Mouse (Mus musculus) embryonic facial prominence, embryonic 14.5 days (tissue): Measurements from ENCODE around the gene Gpc3. TPM values are rescaled to one million over a fixed set of nuclear protein-coding genes. Genes with fewer than 3 reads are reported as not detected.
A peak's percentile ranks its signal among the peaks of the same experiment; 100 is the strongest.

Experiments used
- ATAC-seq: fragments of 200-750 bp; cut with Nextera tagmentation; 2 replicates; pipeline ENCODE4 v1.8.0; 2017; ENCODE audit warnings: low read depth, moderate number of reproducible peaks, moderate TSS enrichment
- DNase-seq: peaks from one replicate; pipeline ENCODE4 v3.0.0-alpha.2; 2015; ENCODE audit warnings: low spot score
- H3K27ac ChIP-seq: fragments of 300-500 bp; sonication (generic); replicated peaks from 2 replicates; pipeline ENCODE4 v1.5.1; 2014; ENCODE audit warnings: low read depth, mild to moderate bottlenecking, low read length, moderate library complexity
- H3K27me3 ChIP-seq: fragments of 300-500 bp; sonication (generic); replicated peaks from 2 replicates; pipeline ENCODE4 v1.6.1; 2014; ENCODE audit warnings: low read length; ENCODE audit not compliant: control insufficient read depth, insufficient read depth
- H3K36me3 ChIP-seq: fragments of 300-500 bp; sonication (generic); 2 replicates; pipeline ENCODE4 v1.6.1; 2014; ENCODE audit warnings: low read length, mixed read lengths; ENCODE audit not compliant: control insufficient read depth, insufficient read depth
- H3K4me1 ChIP-seq: fragments of 300-500 bp; sonication (generic); 2 replicates; pipeline ENCODE4 v1.6.1; 2014; ENCODE audit warnings: antibody characterized with exemption, low read length; ENCODE audit not compliant: control insufficient read depth, insufficient read depth
- H3K4me2 ChIP-seq: fragments of 300-500 bp; sonication (generic); 2 replicates; pipeline ENCODE4 v1.6.1; 2014; ENCODE audit warnings: low read depth, mild to moderate bottlenecking, low read length, moderate library complexity, mixed read lengths
- H3K4me3 ChIP-seq: fragments of 300-500 bp; sonication (generic); 2 replicates; pipeline ENCODE4 v1.5.1; 2014; ENCODE audit warnings: low read depth, mild to moderate bottlenecking, low read length
- H3K9ac ChIP-seq: fragments of 300-500 bp; sonication (generic); 2 replicates; pipeline ENCODE4 v1.6.1; 2014; ENCODE audit warnings: low read depth, mild to moderate bottlenecking, low read length, moderate library complexity, mixed read lengths
- H3K9me3 ChIP-seq: fragments of 300-500 bp; sonication (generic); 2 replicates; pipeline ENCODE4 v1.6.1; 2016; ENCODE audit warnings: low read length; ENCODE audit not compliant: control insufficient read depth
- WGBS: fragments of 180-500 bp; shearing (Covaris S2); extraction: QIAGEN DNeasy Blood & Tissue Kit; methylation state at CpG from one replicate; pipeline ENCODE4 v1.1.7; 2014; 5-methylcytosine and 5-hydroxymethylcytosine counted together
- polyA plus RNA-seq: library from polyadenylated mRNA; unstranded; fragments of >200 nt; fragmentation: Nextera tagmentation; extraction: Ambion mirVana; gene quantifications from 2 replicates; pipeline ENCODE4 v1.2.1, GENCODE M21; 2014

Gpc3 gene
- polyA plus RNA-seq, 1 experiment from 2014 or later, result 694 TPM

DNA sequence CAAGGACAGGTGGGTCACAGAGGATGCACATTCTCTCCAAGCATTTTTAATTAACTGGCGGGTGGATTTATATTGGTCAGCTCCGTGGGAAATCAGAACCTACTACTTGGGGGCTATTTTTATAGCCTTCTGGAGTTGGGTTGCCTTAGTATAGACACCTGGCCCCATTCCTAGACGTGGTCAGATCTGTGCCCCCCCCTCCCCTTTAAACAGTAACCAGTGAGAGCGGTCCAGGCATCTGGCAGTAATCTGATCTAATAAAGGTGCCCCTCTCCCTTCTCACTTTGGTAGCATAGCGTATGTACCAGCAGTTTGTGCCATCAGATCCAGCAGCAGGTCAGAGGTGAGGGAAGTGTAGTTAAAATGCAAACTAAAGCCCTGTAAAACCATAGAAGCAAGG, 76.5 kb downstream of the Gpc3 start:
- no peak overlapping the region for H3K27ac ChIP-seq
- H3K4me2 ChIP-seq, result no peak overlapping the region
- no peaks in the 10 kb centered on the region for H3K36me3 ChIP-seq
- DNase-seq (no peak), ATAC-seq (no peak)
- no peaks in the 10 kb centered on the region for H3K9me3 ChIP-seq
- peaks cover 4% of the 10 kb centered on the region; the same call in 1 of the 2 replicates for H3K27me3 ChIP-seq
- 0 out of 2 replicates have a peak, but pooled peaks cover 7% of the 10 kb centered on the region for H3K4me1 ChIP-seq
- WGBS, result 43% methylated on average over 5 of the region's 5 CpGs
- H3K4me3 ChIP-seq, result no peak overlapping the region
- no peak overlapping the region for H3K9ac ChIP-seq

DNA sequence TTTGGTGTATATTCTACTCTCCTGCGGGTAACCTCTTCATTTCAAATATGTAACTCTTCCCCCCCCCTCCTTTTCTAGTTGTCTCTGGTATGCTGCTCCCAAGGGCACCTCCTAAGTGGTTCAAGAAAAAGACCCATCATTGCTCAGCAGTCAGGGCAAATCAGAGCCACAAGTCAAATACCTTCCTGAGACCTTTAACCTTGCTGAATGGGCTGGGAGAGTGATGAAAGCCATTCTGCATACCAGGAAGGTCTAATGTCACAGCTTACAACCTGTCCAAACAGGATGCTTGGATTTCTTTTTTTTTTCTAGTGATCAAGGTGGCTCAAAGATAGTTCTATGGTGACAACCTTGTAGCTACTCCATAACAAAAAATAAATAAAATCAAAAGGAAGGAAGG, 80.0 kb downstream of the Gpc3 start:
- 0 out of 2 replicates have a peak, but pooled peaks cover 7% of the 10 kb centered on the region for H3K4me1 ChIP-seq
- 44% methylated on average over 1 of the region's 1 CpGs for WGBS
- H3K4me2 ChIP-seq, result no peak overlapping the region
- H3K4me3 ChIP-seq, result no peak overlapping the region
- ATAC-seq, result no peak
- no peak overlapping the region for H3K9ac ChIP-seq
- no peaks in the 10 kb centered on the region for H3K27me3 ChIP-seq
- H3K27ac ChIP-seq, result no peak overlapping the region
- no peaks in the 10 kb centered on the region for H3K36me3 ChIP-seq
- DNase-seq, result no peak
- no peaks in the 10 kb centered on the region for H3K9me3 ChIP-seq

DNA sequence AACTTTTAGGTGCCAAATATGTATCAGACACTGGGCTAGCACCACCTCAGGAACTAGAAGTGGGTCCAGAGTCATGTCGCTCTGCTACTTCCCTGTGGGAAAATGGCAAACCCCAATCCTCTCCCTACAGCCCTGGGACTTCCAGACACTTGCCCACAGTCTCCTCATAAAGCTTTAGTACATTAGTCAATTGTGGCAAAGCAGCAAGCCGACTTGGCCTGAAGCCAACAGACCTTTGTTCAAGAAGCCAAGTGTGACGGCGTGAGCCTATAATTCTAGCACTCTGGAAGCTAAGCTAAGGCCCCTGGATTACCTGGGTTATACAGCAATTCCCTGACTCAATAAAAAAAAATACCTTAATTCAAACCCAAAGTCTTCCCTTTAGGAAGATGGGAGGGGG, 80.7 kb downstream of the Gpc3 start:
- no peak overlapping the region for H3K4me2 ChIP-seq
- no peak overlapping the region for H3K4me3 ChIP-seq
- WGBS, result 50% methylated on average over 4 of the region's 4 CpGs
- H3K27me3 ChIP-seq, result no peaks in the 10 kb centered on the region
- no peak overlapping the region for H3K27ac ChIP-seq
- 0 out of 2 replicates have a peak, but pooled peaks cover 3% of the 10 kb centered on the region for H3K4me1 ChIP-seq
- no peak for ATAC-seq
- peak; percentile 62 for DNase-seq
- H3K9me3 ChIP-seq, result no peaks in the 10 kb centered on the region
- no peaks in the 10 kb centered on the region for H3K36me3 ChIP-seq
- H3K9ac ChIP-seq, result no peak overlapping the region

DNA sequence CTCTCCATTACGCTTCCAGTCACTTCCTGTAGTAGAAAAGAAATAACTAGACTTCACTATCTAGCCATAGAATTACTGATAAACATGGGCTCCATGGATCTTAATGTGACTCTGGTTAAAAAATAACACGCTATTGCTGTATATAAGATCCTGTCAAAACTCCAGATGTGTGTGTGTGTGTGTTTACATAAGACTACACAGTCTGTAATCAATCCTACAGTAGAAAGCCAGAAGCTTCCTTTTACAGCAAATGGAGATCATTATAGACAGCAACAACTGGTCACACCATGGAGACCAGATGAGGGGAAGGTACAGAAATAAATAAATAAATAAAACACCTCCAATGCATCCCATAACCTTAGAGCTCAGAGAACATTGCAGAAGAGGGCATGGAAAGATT, 81.6 kb downstream of the Gpc3 start:
- Histone ChIP-seq H3K27ac (no peak overlapping the region), H3K4me1 (0 out of 2 replicates have a peak, but pooled peaks cover 3% of the 10 kb centered on the region), H3K4me2 (no peak overlapping the region), H3K36me3 (no peaks in the 10 kb centered on the region), H3K27me3 (no peaks in the 10 kb centered on the region), H3K4me3 (no peak overlapping the region), H3K9ac (no peak overlapping the region), H3K9me3 (no peaks in the 10 kb centered on the region)
- DNase-seq, result no peak
- no peak for ATAC-seq
- WGBS, result 67% methylated on average over 2 of the region's 2 CpGs

DNA sequence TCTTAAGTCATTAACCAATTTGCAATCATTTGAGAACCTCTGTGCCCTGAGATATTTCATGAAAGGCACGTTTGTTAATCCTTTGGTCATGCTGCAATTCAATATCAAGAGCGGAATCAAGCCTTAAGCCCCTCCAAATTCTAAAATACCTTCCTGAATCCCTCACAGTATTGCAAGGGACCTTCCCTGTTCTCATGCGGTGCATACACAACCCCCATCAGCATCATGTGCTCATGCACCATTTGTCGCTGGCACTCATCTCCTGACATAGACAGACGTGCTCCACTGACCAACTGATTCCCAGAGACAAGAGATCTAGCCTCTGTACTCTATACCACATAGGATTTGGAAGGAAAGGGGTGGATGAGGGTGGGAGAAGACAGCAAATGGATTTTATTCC, 87.7 kb downstream of the Gpc3 start:
- DNase-seq (peak; percentile 58), ATAC-seq (0 out of 2 replicates have a peak, but pooled peaks have one; percentile 44)
- Histone ChIP-seq H3K9me3 (no peaks in the 10 kb centered on the region), H3K4me3 (no peak overlapping the region), H3K4me2 (no peak overlapping the region), H3K4me1 (peaks cover 4% of the 10 kb centered on the region; the same call in 1 of the 2 replicates), H3K27me3 (no peaks in the 10 kb centered on the region), H3K9ac (no peak overlapping the region), H3K27ac (no peak overlapping the region), H3K36me3 (no peaks in the 10 kb centered on the region)
- WGBS, result 64% methylated on average over 5 of the region's 5 CpGs

DNA sequence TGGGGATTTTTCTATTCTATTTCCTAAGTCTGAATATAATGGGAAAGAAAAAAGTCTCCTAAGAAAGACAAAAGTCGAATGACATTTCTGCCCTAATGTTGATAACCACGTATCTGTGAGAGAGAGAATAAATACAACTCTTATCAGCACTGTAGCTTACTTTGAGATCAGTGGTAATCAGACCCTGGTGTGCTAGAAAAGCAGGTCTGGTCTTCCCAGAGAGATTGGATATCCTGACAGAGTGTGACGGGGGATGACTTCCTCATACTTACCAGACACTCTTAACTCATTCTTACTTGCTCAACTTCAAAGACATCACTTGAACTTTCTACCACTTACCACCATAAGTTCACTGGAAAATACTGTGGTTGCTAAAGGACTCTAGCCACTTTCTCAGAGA, 88.6 kb downstream of the Gpc3 start:
- no peaks in the 10 kb centered on the region for H3K9me3 ChIP-seq
- no peak overlapping the region for H3K27ac ChIP-seq
- no peaks in the 10 kb centered on the region for H3K36me3 ChIP-seq
- H3K4me2 ChIP-seq, result no peak overlapping the region
- 62% methylated on average over 3 of the region's 3 CpGs for WGBS
- no peak overlapping the region for H3K4me3 ChIP-seq
- DNase-seq, result no peak
- no peaks in the 10 kb centered on the region for H3K27me3 ChIP-seq
- peaks cover 4% of the 10 kb centered on the region; the same call in 1 of the 2 replicates for H3K4me1 ChIP-seq
- no peak for ATAC-seq
- no peak overlapping the region for H3K9ac ChIP-seq

DNA sequence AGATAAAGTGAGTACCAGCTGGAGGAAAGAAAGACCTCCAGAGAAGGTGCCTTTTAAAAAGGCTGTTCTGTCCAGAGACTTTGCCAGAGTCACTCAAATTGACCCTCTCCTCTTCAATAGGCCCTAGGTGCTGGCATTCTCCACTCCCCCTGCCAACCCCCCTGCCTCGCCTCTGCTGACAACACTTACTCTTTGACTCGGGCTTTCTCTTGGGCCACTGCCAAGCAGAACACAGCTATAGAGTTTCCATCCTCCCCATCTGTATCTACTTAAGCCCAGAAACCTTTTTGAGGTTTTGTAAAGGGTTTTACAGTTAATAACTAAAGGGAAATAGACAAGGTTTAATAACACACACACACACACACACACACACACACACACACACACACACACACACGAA, 99.2 kb downstream of the Gpc3 start:
- no peak overlapping the region for H3K27ac ChIP-seq
- no peaks in the 10 kb centered on the region for H3K9me3 ChIP-seq
- H3K27me3 ChIP-seq, result no peaks in the 10 kb centered on the region; the same call in 1 of the 2 replicates
- no peak overlapping the region for H3K9ac ChIP-seq
- ATAC-seq (peak; percentile 86; the same call in 1 of the 2 replicates), DNase-seq (peak; percentile 85)
- no peaks in the 10 kb centered on the region for H3K36me3 ChIP-seq
- H3K4me1 ChIP-seq, result 0 out of 2 replicates have a peak, but pooled peaks cover 3% of the 10 kb centered on the region
- 38% methylated on average over 3 of the region's 3 CpGs for WGBS
- no peak overlapping the region for H3K4me2 ChIP-seq
- H3K4me3 ChIP-seq, result no peak overlapping the region

DNA sequence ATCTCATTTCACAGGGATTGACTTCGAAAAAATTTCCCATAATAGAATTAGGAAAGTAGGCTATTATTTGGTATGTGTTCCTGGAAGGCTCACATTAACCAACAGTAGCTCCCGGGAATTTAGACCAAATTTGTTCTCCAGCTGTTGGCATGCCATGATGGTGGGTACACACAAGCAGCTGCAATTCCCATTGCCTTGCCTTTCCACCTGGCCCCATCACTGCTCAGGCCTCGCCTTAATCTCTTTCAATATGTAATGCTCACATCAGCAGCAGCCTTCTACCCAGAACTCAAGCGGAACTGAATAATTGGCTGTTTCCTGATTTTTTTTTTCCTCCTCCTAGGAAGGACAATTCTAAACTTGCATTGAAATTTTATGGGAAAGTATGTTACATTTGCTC, 102.6 kb downstream of the Gpc3 start:
- Histone ChIP-seq H3K27ac (no peak overlapping the region), H3K4me2 (no peak overlapping the region), H3K27me3 (no peaks in the 10 kb centered on the region), H3K9me3 (no peaks in the 10 kb centered on the region), H3K9ac (no peak overlapping the region), H3K4me1 (0 out of 2 replicates have a peak, but pooled peaks cover 3% of the 10 kb centered on the region), H3K4me3 (no peak overlapping the region), H3K36me3 (no peaks in the 10 kb centered on the region)
- WGBS, result 47% methylated on average over 4 of the region's 4 CpGs
- peak; percentile 53; the same call in 1 of the 2 replicates for ATAC-seq
- peak; percentile 51 for DNase-seq

DNA sequence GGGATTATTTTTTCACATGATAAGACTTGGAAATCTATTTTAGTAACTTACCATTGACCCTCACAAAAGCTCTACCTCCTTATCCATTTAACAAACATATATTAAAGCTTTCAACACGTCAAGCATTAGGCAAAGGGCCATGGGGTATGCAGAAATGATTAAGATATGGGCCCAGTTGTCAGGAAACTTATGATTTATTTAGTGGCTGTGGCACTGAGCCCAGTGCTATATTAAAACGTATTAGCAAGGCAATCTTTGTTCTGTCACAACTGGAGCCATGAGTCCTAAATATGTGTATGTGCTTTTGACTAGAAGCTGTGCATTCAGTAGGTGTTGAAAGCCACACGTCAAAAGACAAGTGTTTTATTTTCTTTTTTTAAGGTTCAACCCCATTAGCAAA, 109.9 kb downstream of the Gpc3 start:
- Histone ChIP-seq H3K4me1 (no peaks in the 10 kb centered on the region), H3K27me3 (peaks cover 4% of the 10 kb centered on the region; the same call in 1 of the 2 replicates), H3K4me3 (no peak overlapping the region), H3K27ac (no peak overlapping the region), H3K36me3 (no peaks in the 10 kb centered on the region), H3K9ac (no peak overlapping the region), H3K4me2 (no peak overlapping the region), H3K9me3 (no peaks in the 10 kb centered on the region)
- ATAC-seq, result no peak
- 59% methylated on average over 3 of the region's 3 CpGs for WGBS
- peak; percentile 39 for DNase-seq
